Mouse (Mus musculus): ENCODE results near the gene Kctd20.

- TF ChIP-seq POLR2A (IDR thresholded peaks at IDR 0.05; ENCODE audit: borderline replicate concordance, control insufficient read depth, low read depth, low read length) (no peak), CTCF (IDR thresholded peaks at IDR 0.05; ENCODE audit: control insufficient read depth, insufficient read depth, low read length) (peak; percentile 87)
These were observed 15.0 kb upstream of the Kctd20 start for GRCm38 (mm10) chr17:28936622-28937345.
